In the genomic region with DNA sequence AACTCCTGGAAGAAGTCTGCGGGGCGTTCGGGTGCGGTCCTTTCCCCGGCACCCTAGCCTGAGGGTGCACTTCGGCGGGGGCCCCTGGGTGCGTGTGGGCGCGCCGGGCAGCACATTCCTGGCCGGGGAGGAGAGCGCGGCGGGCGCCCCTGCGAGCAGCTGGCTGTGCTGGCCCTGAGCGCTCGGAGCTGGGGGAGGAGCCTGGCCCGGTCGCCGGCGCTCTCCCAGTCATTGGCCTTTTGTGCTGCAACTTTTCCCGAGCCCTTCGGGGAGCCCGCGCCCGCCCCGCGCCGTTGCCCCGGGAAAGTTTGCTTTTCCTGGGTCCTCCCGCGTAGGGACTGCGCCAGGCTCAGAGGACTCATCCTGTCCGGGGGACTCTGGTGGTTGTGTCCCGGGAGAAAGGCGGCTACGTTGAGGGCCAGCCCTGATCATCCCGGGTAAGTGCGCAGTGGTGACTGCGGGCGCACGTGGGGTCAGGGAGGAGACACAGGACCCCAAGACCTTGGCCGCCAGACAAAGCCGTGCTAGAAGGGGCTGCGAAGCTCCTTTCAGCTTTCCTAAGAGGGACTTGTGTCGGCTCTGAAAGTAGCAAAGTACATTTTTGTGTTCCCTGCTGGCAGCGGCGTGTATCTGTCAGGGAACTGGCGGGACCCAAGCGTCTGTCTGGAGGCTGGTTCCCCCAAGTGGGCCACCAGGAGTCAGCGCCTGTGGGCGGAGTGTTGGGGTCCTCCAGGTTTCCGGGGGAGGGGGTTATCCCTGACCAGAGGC, we compare ENCODE assay signal across 8 mouse cellular contexts.
DNase-seq lines count a peak whose midpoint lies in the region; ATAC-seq and TF ChIP-seq lines count a peak whose summit lies in the region.

No protein-coding gene starts in this region.

- CTCF ChIA-PET in Patski (lab: Charles Lee) = interaction anchor here (0.9 to 1.5 kb wide), 6 partner anchors 10 to 117 kb away, joined by 3 to 4 read pairs (median 4); no protein-coding TSS in a partner anchor

- no peaks in the 10 kb centered on the region for H3K27me3 ChIP-seq in Patski
- no peaks in the 10 kb centered on the region for H3K27me3 ChIP-seq in embryonic facial prominence, embryonic 13.5 days
- no peaks in the 10 kb centered on the region for H3K27me3 ChIP-seq in heart, embryonic 14.5 days (ENCODE audit: control insufficient read depth, insufficient read depth, low read length)
- no peaks in the 10 kb centered on the region for H3K27me3 ChIP-seq in kidney, postnatal 0 days (ENCODE audit: insufficient read depth, low read length)
- H3K27me3 ChIP-seq in small intestine, adult 2 months (ENCODE audit: control insufficient read depth, insufficient read depth, low read length) = no peaks in the 10 kb centered on the region

- H3K4me2 ChIP-seq in embryonic facial prominence, embryonic 13.5 days = peak overlapping the region; percentile 87
- peak overlapping the region; percentile 83 for H3K4me2 ChIP-seq in heart, embryonic 14.5 days (ENCODE audit: low read length)
- peak overlapping the region; percentile 98 for H3K4me2 ChIP-seq in kidney, postnatal 0 days (ENCODE audit: low read length)

- H3K79me2 ChIP-seq in macrophage (ENCODE audit: inconsistent target) = no peaks in the 10 kb centered on the region

- TF ChIP-seq POLR2A in small intestine, adult 2 months (IDR thresholded peaks at IDR 0.05; ENCODE audit: low read depth, low read length) = no peak; the same call in 1 of the 2 replicates

- in situ Hi-C loops in Patski (cut with MboI; ENCODE audit: low pct_unique_long_range_greater_than_20kb) = no loop called here

- peak overlapping the region; percentile 70 for H3K4me3 ChIP-seq in embryonic facial prominence, embryonic 13.5 days
- H3K4me3 ChIP-seq in heart, embryonic 14.5 days (ENCODE audit: control insufficient read depth in 1 of 2, insufficient read depth in 1 of 2, low read depth in 1 of 2, low read length in 2 of 2) = peak overlapping the region; percentile 85 to 89
- peak overlapping the region; percentile 63 for H3K4me3 ChIP-seq in kidney, postnatal 0 days (replicated peaks; ENCODE audit: low read depth, low read length)
- peak overlapping the region; percentile 59 for H3K4me3 ChIP-seq in macrophage (ENCODE audit: inconsistent target)
- H3K4me3 ChIP-seq in small intestine, adult 2 months (ENCODE audit: low read depth, low read length) = peak overlapping the region; percentile 66

- TF ChIP-seq CTCF in Patski (IDR thresholded peaks at IDR 0.05) = no peak
- TF ChIP-seq CTCF in kidney, postnatal 0 days (IDR thresholded peaks at IDR 0.05; ENCODE audit: low read depth) = peak; percentile 36; the same call in 1 of the 2 replicates
- 0 out of 2 replicates have a peak, but pooled peaks have one; percentile 4 for TF ChIP-seq CTCF in small intestine, adult 2 months (IDR thresholded peaks at IDR 0.05; ENCODE audit: extremely low read depth, insufficient read length, insufficient replicate concordance, low read depth, low read length)

- under 1% methylated on average over 54 of the region's 55 CpGs for WGBS in embryonic facial prominence, embryonic 13.5 days
- WGBS in heart, embryonic 14.5 days = under 1% methylated on average over 55 of the region's 55 CpGs
- WGBS in kidney, postnatal 0 days = under 1% methylated on average over 51 of the region's 55 CpGs
- 1% methylated on average over 54 of the region's 55 CpGs for WGBS in macrophage (ENCODE audit: missing documents)
- WGBS in small intestine, adult 2 months = under 1% methylated on average over 54 of the region's 55 CpGs

- peak overlapping the region; percentile 96 for H3K27ac ChIP-seq in embryonic facial prominence, embryonic 13.5 days
- H3K27ac ChIP-seq in heart, embryonic 14.5 days (replicated peaks in 1 of 2; ENCODE audit: control insufficient read depth in 1 of 2, insufficient read depth in 1 of 2, low read depth in 2 of 2, low read length in 2 of 2) = peak overlapping the region; percentile 100
- H3K27ac ChIP-seq in kidney, postnatal 0 days = peak overlapping the region; percentile 95
- peak overlapping the region; percentile 58 for H3K27ac ChIP-seq in macrophage
- H3K27ac ChIP-seq in small intestine, adult 2 months (ENCODE audit: insufficient read depth, low read depth, low read length) = peak overlapping the region; percentile 97

- H3K9ac ChIP-seq in embryonic facial prominence, embryonic 13.5 days = peak overlapping the region; percentile 90
- peak overlapping the region; percentile 99 for H3K9ac ChIP-seq in heart, embryonic 14.5 days (ENCODE audit: low read length)
- H3K9ac ChIP-seq in kidney, postnatal 0 days (ENCODE audit: low read depth, low read length) = peak overlapping the region; percentile 84

- no peaks in the 10 kb centered on the region for H3K36me3 ChIP-seq in embryonic facial prominence, embryonic 13.5 days
- no peaks in the 10 kb centered on the region for H3K36me3 ChIP-seq in heart, embryonic 14.5 days (ENCODE audit: control insufficient read depth, insufficient read depth, low read length)
- no peaks in the 10 kb centered on the region for H3K36me3 ChIP-seq in kidney, postnatal 0 days (ENCODE audit: insufficient read depth, low read length)
- no peaks in the 10 kb centered on the region for H3K36me3 ChIP-seq in macrophage (ENCODE audit: inconsistent target)
- H3K36me3 ChIP-seq in small intestine, adult 2 months (ENCODE audit: control insufficient read depth, insufficient read depth, low read length) = no peaks in the 10 kb centered on the region

- peak; percentile 84 for ATAC-seq in Patski
- peak; percentile 83 for ATAC-seq in embryonic facial prominence, embryonic 13.5 days (ENCODE audit: insufficient number of reproducible peaks, insufficient read depth, low FRiP score, low TSS enrichment, low read depth)
- ATAC-seq in heart, embryonic 14.5 days (ENCODE audit: insufficient number of reproducible peaks, insufficient read depth, low FRiP score, low read depth) = peak; percentile 80
- ATAC-seq in kidney, postnatal 0 days (replicated peaks; ENCODE audit: low FRiP score, low read depth) = peak; percentile 83
- ATAC-seq in monocyte, adult 5-6 weeks (replicated peaks; ENCODE audit: insufficient number of reproducible peaks, low FRiP score, low TSS enrichment, poor library complexity, severe bottlenecking) = no peak

- peaks cover 45% of the 10 kb centered on the region for H3K4me1 ChIP-seq in embryonic facial prominence, embryonic 13.5 days
- H3K4me1 ChIP-seq in heart, embryonic 14.5 days (ENCODE audit: control insufficient read depth in 2 of 2, insufficient read depth in 2 of 2, low read length in 2 of 2) = peaks cover 28 to 45% of the 10 kb centered on the region in 2 experiments
- 0 out of 2 replicates have a peak, but pooled peaks cover 9% of the 10 kb centered on the region for H3K4me1 ChIP-seq in kidney, postnatal 0 days (replicated peaks; ENCODE audit: insufficient read depth, low read length)
- peaks cover 31% of the 10 kb centered on the region; the same call in 1 of the 2 replicates for H3K4me1 ChIP-seq in small intestine, adult 2 months (ENCODE audit: control insufficient read depth, insufficient read depth, insufficient read length, low read length)

- no peaks in the 10 kb centered on the region for H3K9me3 ChIP-seq in embryonic facial prominence, embryonic 13.5 days
- no peaks in the 10 kb centered on the region for H3K9me3 ChIP-seq in heart, embryonic 14.5 days (ENCODE audit: control insufficient read depth, low read length)
- H3K9me3 ChIP-seq in kidney, postnatal 0 days (replicated peaks; ENCODE audit: low read length) = no peaks in the 10 kb centered on the region

- POLR2A ChIA-PET in Patski (lab: Charles Lee) = interaction anchor here (0.6 to 1.6 kb wide), 5 partner anchors 10 to 261 kb away, joined by 3 to 4 read pairs (median 3); no protein-coding TSS in a partner anchor

- DNase-seq in 416B (ENCODE audit: low read depth) = peak; percentile 60
- DNase-seq in Patski (ENCODE audit: low read depth, low spot score) = no peak
- peak; percentile 90 for DNase-seq in kidney, postnatal 0 days (ENCODE audit: low spot score)
